Mouse (Mus musculus) hindbrain, embryonic 13.5 days (tissue): ENCODE measurements around the gene Ttl. TPM values are rescaled to one million over a fixed set of nuclear protein-coding genes. Genes with fewer than 3 reads are reported as not detected.
A peak's percentile ranks its signal among the peaks of the same experiment; 100 is the strongest.

Experiments
- ATAC-seq: fragments of 200-750 bp; cut with Nextera tagmentation; 2 replicates; pipeline ENCODE4 v1.8.0; 2017; ENCODE audit warnings: moderate TSS enrichment; ENCODE audit not compliant: low FRiP score
- H3K27ac ChIP-seq: fragments of 300-500 bp; sonication (generic); 2 replicates; pipeline ENCODE4 v1.5.1; 2015; ENCODE audit warnings: inconsistent platforms, mild to moderate bottlenecking, moderate library complexity
- H3K27me3 ChIP-seq: fragments of 300-500 bp; sonication (generic); 2 replicates; pipeline ENCODE4 v1.6.1; 2015; ENCODE audit warnings: mild to moderate bottlenecking, inconsistent platforms
- H3K36me3 ChIP-seq: fragments of 300-500 bp; sonication (generic); 2 replicates; pipeline ENCODE4 v1.6.1; 2015; ENCODE audit warnings: mild to moderate bottlenecking, inconsistent platforms
- H3K4me1 ChIP-seq: fragments of 300-500 bp; sonication (generic); replicated peaks from 2 replicates; pipeline ENCODE4 v1.6.1; 2015; ENCODE audit warnings: inconsistent platforms
- H3K4me2 ChIP-seq: fragments of 300-500 bp; sonication (generic); 2 replicates; pipeline ENCODE4 v1.6.1; 2015; ENCODE audit warnings: inconsistent platforms, mild to moderate bottlenecking, moderate library complexity
- H3K4me3 ChIP-seq: fragments of 300-500 bp; sonication (generic); 2 replicates; pipeline ENCODE4 v1.5.1; 2015; ENCODE audit warnings: mild to moderate bottlenecking, inconsistent platforms
- H3K9ac ChIP-seq: fragments of 300-500 bp; sonication (generic); 2 replicates; pipeline ENCODE4 v1.6.1; 2015; ENCODE audit warnings: mild to moderate bottlenecking, inconsistent platforms
- H3K9me3 ChIP-seq: fragments of 300-500 bp; sonication (generic); 2 replicates; pipeline ENCODE4 v1.6.1; 2016; ENCODE audit warnings: inconsistent platforms
- WGBS: fragments of 180-500 bp; shearing (Covaris S2); methylation state at CpG from one replicate; pipeline ENCODE4 v1.1.7; 2015; 5-methylcytosine and 5-hydroxymethylcytosine counted together
- polyA plus RNA-seq: library from polyadenylated mRNA; unstranded; fragments of >200 nt; fragmentation: Nextera tagmentation; extraction: Ambion mirVana; gene quantifications from 2 replicates; pipeline ENCODE4 v1.2.1, GENCODE M21; 2015

Ttl gene
- 33.0 and 33.8 TPM in 2 replicates for polyA plus RNA-seq

DNA sequence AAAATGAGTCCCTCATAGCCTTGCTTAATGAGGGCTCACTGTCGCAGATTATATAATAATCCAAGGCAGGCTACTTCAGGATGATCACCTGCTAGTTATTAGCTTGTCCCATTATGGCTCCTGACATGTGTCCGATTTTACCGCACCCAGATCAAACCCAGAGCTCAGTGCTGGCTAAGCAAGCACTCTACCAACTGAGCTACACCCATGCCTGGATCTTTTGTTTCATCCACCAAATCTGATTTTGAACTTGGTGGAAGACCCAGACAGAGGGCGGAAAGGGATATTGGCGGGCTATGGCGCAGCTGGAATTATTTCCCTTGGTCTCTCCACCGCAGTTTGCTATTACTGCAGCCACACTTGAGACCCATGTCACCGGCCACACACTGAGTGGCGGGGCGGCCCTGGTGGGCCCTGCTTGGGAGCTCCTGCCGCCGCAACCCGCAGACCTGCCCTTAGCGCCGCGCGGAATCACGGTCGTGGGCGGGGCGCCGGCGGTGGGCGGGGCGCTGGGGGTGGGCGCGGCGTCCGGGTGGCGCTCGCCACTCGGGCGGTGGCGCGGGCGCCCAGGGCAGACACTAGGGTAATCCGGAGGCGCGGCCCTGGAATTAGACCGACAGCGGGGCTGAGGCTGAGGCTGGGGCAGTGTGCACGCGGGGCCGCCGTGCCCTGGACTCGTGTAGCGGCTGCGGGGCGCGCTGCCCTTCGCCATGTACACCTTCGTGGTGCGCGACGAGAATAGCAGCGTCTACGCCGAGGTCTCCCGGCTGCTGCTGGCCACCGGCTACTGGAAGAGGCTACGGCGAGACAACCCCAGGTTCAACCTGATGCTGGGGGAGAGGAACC is at the start of gene Ttl:
Gene Ttl, plus strand, starts transcription at position 506 of the 846 bp plus-strand sequence.
- Histone ChIP-seq H3K36me3 (peaks cover 10% of the 10 kb centered on the region), H3K27ac (peak within 1 kb of the TSS; percentile 86), H3K9ac (peak within 1 kb of the TSS; percentile 95), H3K4me2 (peak within 1 kb of the TSS; percentile 64), H3K27me3 (no peaks in the 10 kb centered on the region), H3K4me3 (peak within 1 kb of the TSS; percentile 87), H3K4me1 (peaks cover 45% of the 10 kb centered on the region), H3K9me3 (no peaks in the 10 kb centered on the region)
- peak; percentile 94 for ATAC-seq
- 1% methylated on average over 62 of the region's 62 CpGs for WGBS

DNA sequence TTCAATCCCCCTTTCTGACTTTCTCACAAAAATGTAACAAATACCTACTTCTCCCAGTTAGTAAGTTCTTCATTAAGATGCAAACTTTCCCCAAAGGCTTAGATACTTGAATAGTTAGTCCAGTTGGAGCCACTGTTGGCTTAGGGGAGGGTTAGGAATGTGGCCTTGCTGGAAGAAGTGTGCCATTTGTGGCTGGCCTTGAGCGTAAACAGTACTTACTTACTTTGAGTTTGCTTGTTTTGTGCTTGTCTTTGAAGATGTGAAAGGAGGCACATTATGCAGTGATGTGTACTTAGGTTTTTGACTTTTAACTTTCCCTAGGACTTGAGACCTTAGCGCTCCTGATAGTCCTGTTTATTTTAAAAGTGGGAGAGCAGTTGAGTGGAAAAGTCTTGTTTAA is 45.6 kb upstream of the Ttl start:
- H3K4me2 ChIP-seq = no peak overlapping the region
- peaks cover 29% of the 10 kb centered on the region for H3K36me3 ChIP-seq
- H3K9me3 ChIP-seq = no peaks in the 10 kb centered on the region
- H3K27ac ChIP-seq = no peak overlapping the region
- H3K4me1 ChIP-seq = no peaks in the 10 kb centered on the region
- H3K27me3 ChIP-seq = no peaks in the 10 kb centered on the region
- WGBS = 87% methylated on average over 2 of the region's 2 CpGs
- ATAC-seq = no peak
- no peak overlapping the region for H3K9ac ChIP-seq
- no peak overlapping the region for H3K4me3 ChIP-seq

DNA sequence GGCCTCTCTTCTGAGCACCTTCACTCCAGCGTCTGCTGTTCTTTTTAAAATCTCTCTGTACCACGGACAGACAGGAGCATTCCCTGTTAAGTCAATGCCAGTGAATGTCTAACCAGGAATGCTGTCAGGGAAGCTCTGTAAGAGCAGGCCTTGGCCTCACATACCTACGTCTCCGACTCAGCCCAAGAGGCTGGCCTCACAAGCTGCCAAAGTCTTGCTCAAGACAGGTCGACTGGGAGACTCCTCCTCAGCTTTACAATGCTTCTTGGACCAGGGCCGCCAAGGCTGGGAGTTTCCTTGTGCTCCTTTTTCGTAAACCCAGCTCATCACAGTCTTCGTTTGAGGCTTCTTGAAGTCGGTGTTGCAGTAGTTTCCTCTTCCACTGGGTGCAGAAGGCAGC is 40.9 kb upstream of the Ttl start:
- no peak for ATAC-seq
- 81% methylated on average over 9 of the region's 9 CpGs for WGBS
- Histone ChIP-seq H3K4me1 (no peaks in the 10 kb centered on the region), H3K27me3 (no peaks in the 10 kb centered on the region), H3K4me2 (no peak overlapping the region), H3K36me3 (peaks cover 8% of the 10 kb centered on the region), H3K9me3 (no peaks in the 10 kb centered on the region), H3K4me3 (no peak overlapping the region), H3K9ac (no peak overlapping the region), H3K27ac (no peak overlapping the region)

DNA sequence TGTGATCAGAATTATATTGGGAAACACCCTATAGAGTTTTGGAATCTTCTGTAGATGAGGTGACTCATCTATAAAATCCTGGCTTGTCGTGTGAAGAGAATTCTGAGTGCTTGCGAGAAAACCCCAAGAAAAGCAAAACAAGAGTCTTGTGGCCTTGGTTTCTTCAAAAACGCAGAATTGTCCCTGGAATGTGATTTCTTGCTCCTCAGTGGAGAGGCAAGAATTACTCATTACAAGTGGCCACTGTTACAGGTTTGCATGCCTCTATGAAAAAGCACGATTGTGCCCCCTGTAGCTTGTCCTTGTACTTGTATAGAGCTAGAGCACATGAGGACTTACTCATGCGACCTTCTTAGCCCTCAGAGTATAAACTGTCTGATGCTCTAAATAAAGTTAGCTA is 30.4 kb upstream of the Ttl start:
- Histone ChIP-seq H3K9me3 (no peaks in the 10 kb centered on the region), H3K4me1 (peaks cover 14% of the 10 kb centered on the region), H3K4me3 (no peak overlapping the region), H3K36me3 (no peaks in the 10 kb centered on the region), H3K9ac (no peak overlapping the region), H3K4me2 (no peak overlapping the region), H3K27ac (no peak overlapping the region), H3K27me3 (peaks cover 35% of the 10 kb centered on the region)
- 84% methylated on average over 5 of the region's 5 CpGs for WGBS
- ATAC-seq = no peak

DNA sequence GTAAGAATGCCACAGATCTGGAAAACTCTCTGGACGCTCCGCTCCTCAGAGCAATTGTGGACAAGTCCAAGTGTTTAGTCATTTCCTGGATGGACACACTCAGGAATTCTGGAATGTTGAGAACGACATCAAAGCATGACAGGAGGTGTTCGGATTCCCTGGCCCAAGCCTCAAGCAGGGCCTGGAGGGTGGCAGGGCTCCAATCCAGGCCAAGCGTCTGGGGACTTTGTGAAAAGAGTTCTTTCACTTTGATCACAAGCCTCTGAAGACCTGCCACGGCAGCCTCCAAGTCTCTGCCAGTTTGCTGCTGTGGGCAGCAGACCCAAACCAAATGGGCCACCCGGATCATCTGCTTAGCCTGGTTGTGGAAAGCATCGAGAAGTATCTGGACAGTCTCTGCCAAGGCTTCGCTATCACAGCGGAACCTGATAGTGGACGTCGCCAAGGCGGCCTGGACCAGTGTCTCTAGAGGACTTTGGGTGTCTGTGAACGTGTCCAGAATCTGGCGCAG is 27.3 kb upstream of the Ttl start:
- Histone ChIP-seq H3K27me3 (peaks cover 41% of the 10 kb centered on the region), H3K4me2 (peak overlapping the region; percentile 97), H3K9ac (peak overlapping the region; percentile 80), H3K27ac (no peak overlapping the region), H3K4me3 (peak overlapping the region; percentile 50), H3K4me1 (peaks cover 14% of the 10 kb centered on the region), H3K36me3 (no peaks in the 10 kb centered on the region), H3K9me3 (no peaks in the 10 kb centered on the region)
- WGBS = 37% methylated on average over 15 of the region's 15 CpGs
- ATAC-seq = peak; percentile 12; the same call in 1 of the 2 replicates

DNA sequence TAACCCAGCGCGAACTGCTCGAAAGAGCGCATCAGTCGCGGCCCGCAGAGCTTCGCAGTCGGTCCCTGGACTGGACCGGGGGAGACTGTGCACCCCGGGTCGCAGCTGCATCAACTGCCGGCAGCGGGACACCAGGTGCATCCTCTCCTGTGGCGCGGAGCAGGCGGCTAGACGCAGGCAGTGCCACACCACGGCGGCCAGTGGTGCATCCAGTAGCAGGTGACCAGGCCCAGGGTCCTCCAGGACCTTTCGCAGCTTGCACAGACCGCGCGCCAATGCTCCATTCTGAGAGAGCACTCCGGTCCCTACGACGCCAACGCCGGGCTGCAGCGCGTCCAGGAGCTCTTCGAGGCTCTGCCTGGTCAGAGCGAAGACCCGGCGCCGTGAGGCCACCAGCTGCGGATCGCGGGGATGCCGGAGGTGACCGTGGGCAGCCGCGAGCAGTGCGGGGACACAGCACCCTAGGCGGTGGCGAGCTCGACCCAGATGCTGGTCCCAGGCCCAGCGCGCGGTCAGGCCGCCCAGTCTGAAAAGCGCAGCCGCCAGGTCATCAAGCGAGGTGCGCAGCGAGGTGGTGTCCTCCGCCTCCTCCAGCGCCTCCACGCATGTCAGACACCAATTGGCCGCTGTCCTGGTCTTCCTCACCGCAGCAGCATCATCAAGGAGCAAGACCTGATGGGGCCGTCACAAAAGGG is 26.7 kb upstream of the Ttl start:
- Histone ChIP-seq H3K9ac (peak overlapping the region; percentile 80), H3K27ac (peak overlapping the region; percentile 20; the same call in 1 of the 2 replicates), H3K36me3 (no peaks in the 10 kb centered on the region), H3K4me3 (peak overlapping the region; percentile 50), H3K4me1 (peaks cover 14% of the 10 kb centered on the region), H3K27me3 (peaks cover 41% of the 10 kb centered on the region), H3K4me2 (peak overlapping the region; percentile 97), H3K9me3 (no peaks in the 10 kb centered on the region)
- peak; percentile 89 for ATAC-seq
- 2% methylated on average over 62 of the region's 62 CpGs for WGBS

DNA sequence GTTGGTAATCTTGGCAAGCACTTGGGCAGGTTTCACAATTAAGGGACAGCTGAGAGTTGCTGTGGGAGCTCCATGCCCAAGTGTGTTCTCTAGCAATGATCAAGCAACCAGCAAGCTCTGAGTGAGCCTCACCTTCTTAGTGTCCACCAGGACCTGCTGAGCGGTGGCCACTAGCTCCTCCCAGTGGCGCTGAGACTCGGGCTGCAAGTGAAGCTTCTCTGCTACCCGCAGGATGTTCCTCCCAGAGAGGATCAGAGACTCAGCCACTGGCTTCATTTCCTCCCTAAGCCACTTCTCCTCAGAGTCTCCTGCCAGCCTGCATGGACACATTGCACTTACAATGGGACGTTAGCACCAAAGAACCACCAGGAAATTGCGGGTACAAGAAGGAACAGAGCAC is 25.2 kb upstream of the Ttl start:
- ATAC-seq = no peak
- H3K9ac ChIP-seq = no peak overlapping the region
- no peaks in the 10 kb centered on the region for H3K9me3 ChIP-seq
- H3K36me3 ChIP-seq = no peaks in the 10 kb centered on the region
- H3K27ac ChIP-seq = no peak overlapping the region
- H3K4me1 ChIP-seq = peaks cover 14% of the 10 kb centered on the region
- peaks cover 41% of the 10 kb centered on the region for H3K27me3 ChIP-seq
- H3K4me3 ChIP-seq = no peak overlapping the region
- WGBS = 45% methylated on average over 6 of the region's 6 CpGs
- no peak overlapping the region for H3K4me2 ChIP-seq

DNA sequence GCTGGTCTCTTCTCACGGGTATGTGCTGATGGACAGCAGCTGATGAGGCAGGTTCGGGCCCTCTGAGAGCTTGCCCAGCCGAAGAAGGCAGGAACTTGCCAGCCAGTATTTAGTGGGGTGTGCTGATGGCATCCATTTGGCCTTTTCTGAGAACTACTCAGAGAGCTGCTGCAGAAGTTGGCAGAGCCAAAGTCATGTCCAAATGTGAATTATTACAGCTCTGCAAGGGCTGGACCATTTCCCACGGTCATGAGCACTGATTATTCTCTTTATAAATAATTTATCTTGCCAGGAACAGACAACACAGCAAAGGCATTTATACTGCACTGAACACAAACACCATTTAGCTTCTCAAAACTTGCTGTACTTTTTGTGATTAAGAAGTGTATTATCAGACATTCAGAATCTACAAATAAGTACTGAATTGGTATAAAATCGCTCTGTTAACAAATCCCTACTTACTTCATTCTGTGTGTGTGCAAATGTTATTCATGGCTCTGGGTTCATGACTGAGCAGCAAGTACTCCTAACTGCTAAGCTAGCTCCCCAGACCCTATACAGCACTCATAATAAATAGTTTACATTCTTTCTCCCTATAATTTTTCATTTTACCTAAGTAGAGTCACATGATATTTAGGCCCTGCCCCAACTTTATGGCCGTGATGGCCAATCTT is 19.4 kb upstream of the Ttl start:
- WGBS = 71% methylated on average over 6 of the region's 6 CpGs
- Histone ChIP-seq H3K4me3 (no peak overlapping the region), H3K4me2 (no peak overlapping the region), H3K27me3 (no peaks in the 10 kb centered on the region; the same call in 1 of the 2 replicates), H3K4me1 (no peaks in the 10 kb centered on the region), H3K36me3 (no peaks in the 10 kb centered on the region), H3K9me3 (no peaks in the 10 kb centered on the region), H3K27ac (no peak overlapping the region), H3K9ac (no peak overlapping the region)
- ATAC-seq = no peak

DNA sequence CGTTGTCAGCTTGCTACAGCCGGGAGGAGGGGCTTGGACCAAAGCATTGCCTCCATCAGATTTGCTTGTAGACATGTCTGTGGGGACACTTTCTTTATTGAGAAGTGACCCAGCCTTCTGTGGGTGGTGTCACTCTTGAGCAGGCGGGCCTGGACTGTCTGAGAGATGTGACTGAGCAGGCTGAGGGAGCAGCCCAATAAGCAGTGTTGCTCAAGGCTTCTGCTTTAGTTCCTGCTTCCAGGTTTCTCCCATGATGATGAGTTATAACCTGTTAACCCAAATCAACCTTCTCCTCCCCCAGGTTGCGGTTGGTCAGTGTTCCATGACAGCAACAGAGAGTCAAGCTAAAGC is 18.9 kb upstream of the Ttl start:
- ATAC-seq = no peak
- 91% methylated on average over 4 of the region's 4 CpGs for WGBS
- no peaks in the 10 kb centered on the region for H3K36me3 ChIP-seq

DNA sequence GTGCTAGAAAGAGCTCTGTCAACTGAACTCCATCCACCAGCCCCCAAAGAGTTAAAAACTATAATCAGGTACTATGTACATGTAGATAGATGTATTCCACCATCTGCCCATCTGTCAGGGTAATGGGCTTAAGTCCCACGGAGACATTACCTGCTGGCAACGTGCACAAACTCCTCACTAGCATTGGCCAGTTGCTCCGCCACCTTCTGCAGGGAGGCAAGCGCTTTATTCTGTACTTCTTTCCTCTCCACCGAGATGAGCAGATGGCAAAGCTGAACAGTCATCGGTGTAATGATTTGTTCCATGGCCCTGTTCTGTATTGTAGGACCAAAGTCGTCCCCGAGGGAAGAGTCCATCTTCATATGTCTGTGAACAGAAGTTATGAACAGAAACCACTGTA is 17.9 kb upstream of the Ttl start, which contains the start of gene Vinac1:
Gene Vinac1, minus strand, starts transcription at position 362 of the 400 bp plus-strand sequence.
- 74% methylated on average over 8 of the region's 8 CpGs for WGBS

More for the DNA sequence above, 18.9 kb upstream of the Ttl start:
- H3K27me3 ChIP-seq = no peaks in the 10 kb centered on the region; the same call in 1 of the 2 replicates
- H3K9ac ChIP-seq = no peak overlapping the region
- no peak overlapping the region for H3K4me2 ChIP-seq
- no peak overlapping the region for H3K4me3 ChIP-seq
- H3K27ac ChIP-seq = no peak overlapping the region
- no peaks in the 10 kb centered on the region for H3K4me1 ChIP-seq
- no peaks in the 10 kb centered on the region for H3K9me3 ChIP-seq

DNA sequence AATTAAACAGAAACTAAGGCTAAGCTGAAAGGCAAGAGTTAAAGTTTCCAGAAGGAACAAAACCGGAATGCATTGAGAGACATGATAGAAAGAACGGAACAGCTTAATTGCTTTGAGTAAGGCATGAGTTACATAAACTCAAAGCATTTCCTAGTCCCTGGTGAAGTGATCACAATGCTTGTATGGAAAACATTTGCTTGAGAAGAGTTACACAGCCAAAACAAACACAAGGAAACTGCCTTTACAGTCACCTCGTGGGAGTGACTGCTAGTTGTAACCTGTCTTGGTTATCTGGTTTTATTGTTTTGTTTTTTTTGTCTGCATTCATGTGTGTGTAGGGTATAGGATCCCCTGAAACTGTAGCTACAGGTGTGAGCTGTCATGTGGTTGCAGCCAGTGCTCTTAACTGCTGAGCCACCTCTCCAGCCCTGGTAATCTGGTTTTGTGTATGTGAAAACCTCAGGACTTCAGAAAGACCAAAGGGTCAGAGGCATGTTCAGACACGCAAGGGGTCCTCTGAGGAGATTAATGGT is 13.2 kb upstream of the Ttl start:
- H3K4me3 ChIP-seq = no peak overlapping the region
- no peak overlapping the region for H3K9ac ChIP-seq
- no peaks in the 10 kb centered on the region for H3K27me3 ChIP-seq
- no peaks in the 10 kb centered on the region for H3K4me1 ChIP-seq
- no peak overlapping the region for H3K27ac ChIP-seq
- H3K9me3 ChIP-seq = 0 out of 2 replicates have a peak, but pooled peaks cover 2% of the 10 kb centered on the region
- no peak overlapping the region for H3K4me2 ChIP-seq
- H3K36me3 ChIP-seq = no peaks in the 10 kb centered on the region
- 81% methylated on average over 4 of the region's 4 CpGs for whole genome bisulfite sequencing
- ATAC-seq = no peak

More for the DNA sequence above, 17.9 kb upstream of the Ttl start, which contains the start of gene Vinac1:
- H3K27ac ChIP-seq = no peak within 1 kb of the TSS
- no peak for ATAC-seq
- H3K4me2 ChIP-seq = no peak within 1 kb of the TSS
- H3K9me3 ChIP-seq = no peaks in the 10 kb centered on the region
- H3K4me1 ChIP-seq = no peaks in the 10 kb centered on the region
- H3K4me3 ChIP-seq = no peak within 1 kb of the TSS
- H3K36me3 ChIP-seq = no peaks in the 10 kb centered on the region
- H3K9ac ChIP-seq = no peak within 1 kb of the TSS
- no peaks in the 10 kb centered on the region for H3K27me3 ChIP-seq

DNA sequence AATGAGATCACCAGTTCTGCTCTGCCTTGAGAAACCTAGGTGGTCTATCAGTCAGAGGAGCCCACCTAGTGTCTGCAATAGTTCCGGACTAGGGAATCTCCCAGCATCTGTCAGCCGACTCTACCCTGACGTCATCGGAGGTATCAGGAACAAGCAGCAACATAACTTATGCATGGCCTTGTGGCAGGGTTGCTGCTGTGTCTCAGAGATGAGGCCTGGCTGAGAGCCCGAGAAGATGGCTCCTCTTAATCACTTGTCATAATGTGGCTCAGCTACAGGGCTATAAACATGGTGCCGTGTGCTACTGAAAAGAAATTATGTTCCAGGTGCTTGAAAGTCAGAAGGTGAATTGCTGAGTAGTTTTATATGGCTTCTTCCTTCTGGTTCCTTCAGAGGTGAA is 10.0 kb upstream of the Ttl start:
- H3K4me3 ChIP-seq = no peak overlapping the region
- H3K27me3 ChIP-seq = no peaks in the 10 kb centered on the region
- 0 out of 2 replicates have a peak, but pooled peaks cover 2% of the 10 kb centered on the region for H3K9me3 ChIP-seq
- ATAC-seq = no peak
- H3K4me1 ChIP-seq = no peaks in the 10 kb centered on the region
- no peak overlapping the region for H3K4me2 ChIP-seq
- no peak overlapping the region for H3K9ac ChIP-seq
- H3K36me3 ChIP-seq = no peaks in the 10 kb centered on the region
- H3K27ac ChIP-seq = no peak overlapping the region
- WGBS = 92% methylated on average over 6 of the region's 6 CpGs
